Mouse (Mus musculus) CH12.LX (cell line): Measurements from ENCODE around the gene Ncln. TPM values are rescaled to one million over a fixed set of nuclear protein-coding genes. Genes with fewer than 3 reads are reported as not detected.

Source experiments
- DNase-seq: peaks from one replicate; pipeline ENCODE4 v3.0.0-alpha.2; 2013; ENCODE audit errors: extremely low read depth
- H3K27ac ChIP-seq: 2 replicates; pipeline ENCODE4 v1.5.1; 2012; ENCODE audit warnings: low read depth, mild to moderate bottlenecking, control low read depth, moderate library complexity; ENCODE audit not compliant: insufficient read depth
- H3K27me3 ChIP-seq: replicated peaks from 2 replicates; pipeline ENCODE3; 2012; ENCODE audit warnings: inconsistent platforms
- H3K36me3 ChIP-seq, 2 experiments: replicated peaks in 1 of 2; 2 replicates each; pipeline versions ENCODE3 to v1.6.1; 2012; ENCODE audit warnings: inconsistent platforms in 1 of 2, low read length in 1 of 2, mild to moderate bottlenecking in 1 of 2, mixed read lengths in 1 of 2, moderate library complexity in 1 of 2; ENCODE audit not compliant: control insufficient read depth in 1 of 2, insufficient read depth in 1 of 2
- H3K4me1 ChIP-seq, 2 experiments: 2 replicates each; pipeline ENCODE4 v1.6.1; 2012; ENCODE audit warnings: inconsistent platforms in 1 of 2, moderate library complexity in 1 of 2; ENCODE audit not compliant: insufficient read depth in 2 of 2, control insufficient read depth in 1 of 2
- H3K4me2 ChIP-seq: 2 replicates; pipeline ENCODE4 v1.6.1; 2012; ENCODE audit warnings: low read depth, mild to moderate bottlenecking, control low read depth; ENCODE audit not compliant: poor library complexity, insufficient read depth, severe bottlenecking
- H3K4me3 ChIP-seq, 3 experiments: fragments of 150-350 bp in 1 of 3; sonication (generic) in 1 of 3; replicated peaks in 1 of 3; 2 replicates each; pipeline versions ENCODE3 to v1.5.1; 2011 to 2012; ENCODE audit warnings: low read depth in 2 of 3, low read length in 2 of 3, mild to moderate bottlenecking in 2 of 3, moderate library complexity in 2 of 3, control low read depth in 1 of 3, improper control_type of control experiment in 1 of 3, inconsistent platforms in 1 of 3, mixed read lengths in 1 of 3; ENCODE audit not compliant: poor library complexity in 1 of 3
- H3K79me2 ChIP-seq: replicated peaks from 2 replicates; pipeline ENCODE4 v1.6.1; 2012; ENCODE audit warnings: mild to moderate bottlenecking, moderate library complexity; ENCODE audit not compliant: control insufficient read depth, poor library complexity, insufficient read depth, severe bottlenecking; ENCODE audit errors: extremely low read depth
- H3K9ac ChIP-seq: 2 replicates; pipeline ENCODE4 v1.6.1; 2012; ENCODE audit warnings: low read depth, mild to moderate bottlenecking, control low read depth, moderate library complexity; ENCODE audit not compliant: insufficient read depth
- H3K9me3 ChIP-seq: replicated peaks from 2 replicates; pipeline ENCODE3; 2012; ENCODE audit warnings: low read length, inconsistent platforms, mixed read lengths
- BHLHE40 ChIP-seq: IDR thresholded peaks from 2 replicates; pipeline ENCODE4 v1.6.1; 2011; ENCODE audit warnings: mild to moderate bottlenecking, low read depth, low read length, improper control_type of control experiment
- CTCF ChIP-seq, 2 experiments: IDR thresholded peaks in 1 of 2; conservative IDR thresholded peaks in 1 of 2; 2 replicates each; pipeline ENCODE4 v1.5.1; 2011 to 2012; ENCODE audit warnings: low read depth in 2 of 2, low read length in 2 of 2, improper control_type of control experiment in 1 of 2, inconsistent platforms in 1 of 2, mild to moderate bottlenecking in 1 of 2, moderate library complexity in 1 of 2
- GABPA ChIP-seq: IDR thresholded peaks from 2 replicates; pipeline ENCODE4 v1.6.1; 2012; ENCODE audit warnings: low read depth, low read length, improper control_type of control experiment, inconsistent platforms; ENCODE audit not compliant: insufficient replicate concordance
- HCFC1 ChIP-seq: IDR thresholded peaks from 2 replicates; pipeline ENCODE4 v1.6.1; 2012; ENCODE audit warnings: low read depth, mild to moderate bottlenecking, inconsistent platforms, low read length, improper control_type of control experiment
- JUN ChIP-seq: IDR thresholded peaks from 2 replicates; pipeline ENCODE4 v1.6.1; 2011; ENCODE audit warnings: low read depth, mild to moderate bottlenecking, low read length, improper control_type of control experiment, moderate library complexity; ENCODE audit not compliant: insufficient read depth
- MAFK ChIP-seq: IDR thresholded peaks from 2 replicates; pipeline ENCODE4 v1.6.1; 2011; ENCODE audit warnings: low read length, improper control_type of control experiment; ENCODE audit not compliant: insufficient replicate concordance
- MAX ChIP-seq: IDR thresholded peaks from 2 replicates; pipeline ENCODE4 v1.6.1; 2011; ENCODE audit warnings: low read length, improper control_type of control experiment
- MAZ ChIP-seq: IDR thresholded peaks from 2 replicates; pipeline ENCODE4 v1.6.1; 2012; ENCODE audit warnings: low read depth, mild to moderate bottlenecking, inconsistent platforms, low read length, improper control_type of control experiment, moderate library complexity
- MXI1 ChIP-seq: IDR thresholded peaks from 2 replicates; pipeline ENCODE4 v1.6.1; 2011; ENCODE audit warnings: mild to moderate bottlenecking, low read depth, low read length, improper control_type of control experiment
- MYC ChIP-seq: IDR thresholded peaks from 2 replicates; pipeline ENCODE4 v1.6.1; 2011; ENCODE audit warnings: low read depth, mild to moderate bottlenecking, improper control_type of control experiment, low read length
- PAX5 ChIP-seq: IDR thresholded peaks from 2 replicates; pipeline ENCODE4 v1.6.1; 2012; ENCODE audit warnings: low read length, inconsistent platforms, mixed read lengths
- POLR2A ChIP-seq: IDR thresholded peaks from 2 replicates; pipeline ENCODE4 v1.6.1; 2011; ENCODE audit warnings: low read depth, mild to moderate bottlenecking, improper control_type of control experiment, low read length
- POLR2AphosphoS2 ChIP-seq: IDR thresholded peaks from 2 replicates; pipeline ENCODE4 v1.6.1; 2011; ENCODE audit warnings: low read depth, low read length, improper control_type of control experiment
- RAD21 ChIP-seq: IDR thresholded peaks from 2 replicates; pipeline ENCODE4 v1.6.1; 2011; ENCODE audit warnings: low read depth, mild to moderate bottlenecking, low read length, improper control_type of control experiment, moderate library complexity
- SIN3A ChIP-seq: IDR thresholded peaks from 2 replicates; pipeline ENCODE4 v1.6.1; 2012; ENCODE audit warnings: low read length, improper control_type of control experiment, inconsistent platforms
- TCF12 ChIP-seq: IDR thresholded peaks from 2 replicates; pipeline ENCODE4 v1.6.1; 2014; ENCODE audit warnings: low read depth, mild to moderate bottlenecking, inconsistent platforms, low read length, improper control_type of control experiment
- USF2 ChIP-seq: conservative IDR thresholded peaks from 2 replicates; pipeline ENCODE4 v1.6.1; 2011; ENCODE audit warnings: low read depth, low read length, improper control_type of control experiment
- ZKSCAN1 ChIP-seq: IDR thresholded peaks from 2 replicates; pipeline ENCODE4 v1.6.1; 2012; ENCODE audit warnings: low read depth, inconsistent platforms, low read length, improper control_type of control experiment, borderline replicate concordance
- ZMIZ1 ChIP-seq: IDR thresholded peaks from 2 replicates; pipeline ENCODE4 v1.6.1; 2012; ENCODE audit warnings: low read depth, mild to moderate bottlenecking, inconsistent platforms, low read length, improper control_type of control experiment
- dilution Hi-C: fragments of 300-500 bp; cut with MboI; formaldehyde crosslinking; loops from 2 replicates; pipeline ENCODE4 v1.14.3; 2020; ENCODE audit warnings: low sequenced_read_pairs; ENCODE audit not compliant: extremely low pct_unique_long_range_greater_than_20kb, extremely low pct_ligation_motif_present
- in situ Hi-C: fragments of 300-500 bp; cut with MboI; formaldehyde crosslinking; loops from 3 replicates; pipeline ENCODE4 v1.14.3; 2019; ENCODE audit warnings: low sequenced_read_pairs, low pct_ligation_motif_present, low pct_unique_long_range_greater_than_20kb, mixed read lengths
- polyA plus RNA-seq: library from polyadenylated mRNA; unstranded; fragments of >175 nt; gene quantifications from 2 replicates; pipeline ENCODE4 v1.2.1, GENCODE M21; 2012; ENCODE audit warnings: low read depth; ENCODE audit not compliant: insufficient read length
- total RNA-seq, 2 experiments: library from RNA; depleted of rRNA; stranded (reverse); fragments of 300-350 nt in 1 of 2; fragments of >200 nt in 1 of 2; gene quantifications; 2 replicates each; pipeline ENCODE4 v1.2.3; 2012 to 2014

Gene Ncln
- total and polyA plus RNA-seq, 3 experiments = 41.5 to 99.5 (median 89.5) TPM

- Histone ChIP-seq H3K4me3 (no peak overlapping the region), H3K4me1 (peaks cover 4 to 6% of the 10 kb centered on the region in 2 experiments; a peak in 3 of 4 replicates), H3K27ac (no peak overlapping the region), H3K79me2 (no peaks in the 10 kb centered on the region), H3K27me3 (peaks cover 90% of the 10 kb centered on the region), H3K9ac (no peak overlapping the region), H3K9me3 (no peaks in the 10 kb centered on the region), H3K4me2 (no peak overlapping the region), H3K36me3 (no peaks in the 10 kb centered on the region)
- in situ Hi-C loops (no loop called here), dilution Hi-C loops (no loop called here)
- DNase-seq = no peak
- TF ChIP-seq MXI1 = no peak
- TF ChIP-seq BHLHE40 = no peak
- TF ChIP-seq ZMIZ1 = no peak
- TF ChIP-seq ZKSCAN1 = no peak
- TF ChIP-seq JUN = no peak
- no peak for TF ChIP-seq CTCF (conservative IDR thresholded peaks at IDR 0.05 in 1 of 2, IDR thresholded peaks at IDR 0.05 in 1 of 2; ENCODE audit: low read depth in 2 of 2, low read length in 2 of 2)
- TF ChIP-seq RAD21 = no peak
- no peak for TF ChIP-seq MAZ
- TF ChIP-seq PAX5 = no peak
- TF ChIP-seq USF2 = no peak
- no peak for TF ChIP-seq HCFC1
- TF ChIP-seq POLR2A = no peak
- no peak for TF ChIP-seq SIN3A
- no peak for TF ChIP-seq GABPA
- TF ChIP-seq POLR2AphosphoS2 = no peak
- no peak for TF ChIP-seq TCF12
- TF ChIP-seq MAFK = no peak
- TF ChIP-seq MAX = no peak
- no peak for TF ChIP-seq MYC
Observed at GRCm38 (mm10) chr10:81473003-81473451, 23.2 kb downstream of the Ncln start.

GRCm38 (mm10) chr10:81472403-81473002, 23.7 kb downstream of the Ncln start:
- H3K4me1 ChIP-seq = peaks cover 4 to 6% of the 10 kb centered on the region in 2 experiments; a peak in 3 of 4 replicates
- DNase-seq = no peak
- H3K36me3 ChIP-seq = no peaks in the 10 kb centered on the region
- H3K4me3 ChIP-seq = no peak overlapping the region
- dilution Hi-C loops (no loop called here), in situ Hi-C loops (no loop called here)
- H3K9me3 ChIP-seq = no peaks in the 10 kb centered on the region
- H3K4me2 ChIP-seq = no peak overlapping the region
- no peak for TF ChIP-seq BHLHE40
- H3K27ac ChIP-seq = no peak overlapping the region
- H3K9ac ChIP-seq = no peak overlapping the region
- peaks cover 90% of the 10 kb centered on the region for H3K27me3 ChIP-seq
- no peaks in the 10 kb centered on the region for H3K79me2 ChIP-seq
